Mouse (Mus musculus): ENCODE results near the gene Ezh1. TPM values are rescaled to one million over a fixed set of nuclear protein-coding genes. Genes with fewer than 3 reads are reported as not detected.
A peak's percentile ranks its signal among the peaks of the same experiment; 100 is the strongest.

Ezh1 gene
- polyA plus RNA-seq, 1 experiment from 2014 or later, result 30.7 TPM

DNA sequence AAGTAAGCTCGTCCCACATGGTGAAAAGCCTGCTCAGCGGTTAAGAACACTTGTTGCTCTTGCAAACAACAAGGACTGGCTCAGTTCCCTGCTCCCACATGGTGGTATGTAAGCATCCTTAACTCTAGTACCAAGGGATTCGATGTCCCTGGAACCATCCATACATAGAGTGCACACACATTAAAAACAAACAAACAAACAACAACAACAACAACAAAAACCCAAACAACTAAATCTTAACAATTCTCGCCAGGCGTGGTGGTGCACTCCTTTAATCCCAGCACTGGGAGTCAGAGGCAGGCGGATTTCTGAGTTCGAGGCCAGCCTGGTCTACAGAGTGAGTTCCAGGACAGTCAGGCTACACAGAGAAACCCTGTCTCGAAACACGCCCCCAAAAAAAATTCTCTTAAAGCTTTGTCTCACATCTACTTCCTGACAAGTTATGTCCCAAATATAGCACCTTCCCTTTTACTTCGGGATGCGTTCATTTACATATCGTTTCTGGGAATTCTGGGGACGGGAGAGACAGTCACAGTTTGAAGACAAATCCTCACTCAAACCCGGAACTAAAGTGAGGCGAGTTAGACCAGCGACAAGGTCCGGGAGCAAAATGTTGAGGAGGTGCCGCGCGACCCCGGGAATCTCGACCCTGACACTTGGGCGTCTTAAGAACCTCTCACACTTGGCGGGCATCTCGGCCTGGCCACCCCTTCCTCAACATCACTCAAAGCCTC lies 765 bp downstream of the Ezh1 start:
- Histone ChIP-seq H3K27ac (ENCODE audit: low read depth, low read length) (peak overlapping the region; percentile 39), H3K4me2 (ENCODE audit: low read depth, low read length) (peak overlapping the region; percentile 92), H3K9ac (replicated peaks; ENCODE audit: low read depth, low read length) (peak overlapping the region; percentile 76), H3K36me3 (ENCODE audit: control insufficient read depth, insufficient read depth, low read length) (no peaks in the 10 kb centered on the region), H3K9me3 (ENCODE audit: control insufficient read depth, low read length) (no peaks in the 10 kb centered on the region), H3K4me1 (ENCODE audit: control insufficient read depth, insufficient read depth, low read length) (peaks cover 4% of the 10 kb centered on the region; the same call in 1 of the 2 replicates), H3K4me3 (ENCODE audit: low read depth, low read length) (peak overlapping the region; percentile 82), H3K27me3 (ENCODE audit: control insufficient read depth, insufficient read depth, low read length) (no peaks in the 10 kb centered on the region)
- no peak for ATAC-seq (ENCODE audit: low read depth)
- 20% methylated on average over 25 of the region's 25 CpGs for WGBS

DNA sequence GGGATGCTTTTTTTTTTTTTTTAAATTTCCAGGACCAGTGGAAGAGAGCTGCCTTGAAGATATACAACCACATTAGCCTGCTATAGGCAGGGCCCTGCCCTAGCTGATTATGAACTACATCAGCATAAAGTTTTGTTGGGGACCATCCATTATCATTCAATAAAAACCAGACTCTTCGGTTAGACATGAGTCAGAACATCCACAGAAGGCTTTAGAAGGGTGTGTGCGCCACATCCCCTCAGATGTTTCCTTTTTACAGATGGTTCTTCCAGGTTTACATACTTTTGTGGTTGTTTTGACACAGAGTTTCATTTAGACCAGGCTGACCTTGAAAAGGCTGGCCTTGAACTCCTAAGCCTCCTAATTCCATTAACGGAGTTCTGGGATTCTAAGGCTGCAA lies 1.9 kb downstream of the Ezh1 start:
- Histone ChIP-seq H3K27me3 (ENCODE audit: control insufficient read depth, insufficient read depth, low read length) (no peaks in the 10 kb centered on the region), H3K4me1 (ENCODE audit: control insufficient read depth, insufficient read depth, low read length) (peaks cover 4% of the 10 kb centered on the region; the same call in 1 of the 2 replicates), H3K9ac (replicated peaks; ENCODE audit: low read depth, low read length) (no peak overlapping the region), H3K4me2 (ENCODE audit: low read depth, low read length) (no peak overlapping the region), H3K4me3 (ENCODE audit: low read depth, low read length) (no peak overlapping the region), H3K27ac (ENCODE audit: low read depth, low read length) (no peak overlapping the region), H3K36me3 (ENCODE audit: control insufficient read depth, insufficient read depth, low read length) (no peaks in the 10 kb centered on the region), H3K9me3 (ENCODE audit: control insufficient read depth, low read length) (no peaks in the 10 kb centered on the region)
- ATAC-seq (ENCODE audit: low read depth), result no peak
- WGBS, result 95% methylated on average over 3 of the region's 3 CpGs

DNA sequence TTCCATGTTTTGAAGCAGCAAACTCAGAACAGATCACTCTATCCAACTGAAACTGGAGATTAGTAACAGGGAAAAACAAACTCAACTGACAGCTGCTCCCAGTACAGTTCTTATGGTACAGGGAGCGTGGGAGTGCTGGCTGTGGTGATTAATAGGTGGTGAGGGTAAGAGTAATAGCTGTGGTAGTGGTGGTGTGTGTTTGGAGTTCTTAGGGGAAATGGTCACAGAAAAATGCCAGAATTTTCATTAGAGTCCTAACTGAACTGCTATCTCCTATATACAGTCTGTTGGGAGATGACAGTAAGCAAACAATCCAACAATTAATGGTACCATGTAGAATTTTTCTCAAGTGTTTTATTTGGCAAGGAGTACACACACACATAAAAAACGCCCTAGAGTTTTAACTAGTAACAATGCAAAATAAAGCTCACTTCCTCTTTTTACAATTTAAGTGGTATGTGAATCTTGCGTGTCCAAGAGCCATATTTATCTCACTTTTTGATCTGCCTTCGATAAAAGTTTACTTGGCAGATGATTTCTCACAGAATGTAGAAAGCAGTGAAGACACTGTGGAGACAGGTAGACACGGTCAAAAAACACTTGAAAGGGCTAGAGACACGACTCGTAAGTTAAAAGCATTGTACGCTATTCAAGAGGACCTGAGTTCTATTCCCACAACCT lies 4.8 kb downstream of the Ezh1 start:
- H3K4me2 ChIP-seq (ENCODE audit: low read depth, low read length), result no peak overlapping the region
- ATAC-seq (ENCODE audit: low read depth), result no peak
- H3K27me3 ChIP-seq (ENCODE audit: control insufficient read depth, insufficient read depth, low read length), result no peaks in the 10 kb centered on the region
- H3K36me3 ChIP-seq (ENCODE audit: control insufficient read depth, insufficient read depth, low read length), result no peaks in the 10 kb centered on the region
- no peak overlapping the region for H3K4me3 ChIP-seq (ENCODE audit: low read depth, low read length)
- no peak overlapping the region for H3K9ac ChIP-seq (replicated peaks; ENCODE audit: low read depth, low read length)
- no peak overlapping the region for H3K27ac ChIP-seq (ENCODE audit: low read depth, low read length)
- 86% methylated on average over 8 of the region's 8 CpGs for whole genome bisulfite sequencing
- peaks cover 4% of the 10 kb centered on the region; the same call in 1 of the 2 replicates for H3K4me1 ChIP-seq (ENCODE audit: control insufficient read depth, insufficient read depth, low read length)
- H3K9me3 ChIP-seq (ENCODE audit: control insufficient read depth, low read length), result no peaks in the 10 kb centered on the region

DNA sequence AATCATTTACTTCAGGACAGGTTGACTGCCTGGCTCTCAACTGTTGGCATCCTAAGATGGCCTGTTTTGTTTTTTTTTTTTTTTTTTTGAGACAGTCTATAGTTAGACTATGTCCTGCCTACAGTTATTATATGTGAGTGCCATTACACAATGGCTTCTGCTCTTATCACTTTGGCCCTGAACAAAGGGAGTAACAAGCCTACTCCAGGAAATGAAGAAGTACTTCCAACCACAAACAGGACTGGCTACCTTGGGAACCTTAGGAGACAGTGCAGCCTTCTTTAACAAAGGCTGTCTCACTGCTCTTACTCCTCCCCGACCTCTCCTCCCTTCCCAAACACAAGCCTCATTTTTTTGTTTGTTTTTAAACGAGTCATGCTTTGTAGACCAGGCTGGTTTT lies 5.4 kb downstream of the Ezh1 start:
- no peak overlapping the region for H3K9ac ChIP-seq (replicated peaks; ENCODE audit: low read depth, low read length)
- H3K27me3 ChIP-seq (ENCODE audit: control insufficient read depth, insufficient read depth, low read length), result no peaks in the 10 kb centered on the region
- WGBS, result 61% methylated on average over 2 of the region's 2 CpGs
- H3K4me3 ChIP-seq (ENCODE audit: low read depth, low read length), result no peak overlapping the region
- ATAC-seq (ENCODE audit: low read depth), result no peak
- H3K27ac ChIP-seq (ENCODE audit: low read depth, low read length), result no peak overlapping the region
- no peaks in the 10 kb centered on the region for H3K9me3 ChIP-seq (ENCODE audit: control insufficient read depth, low read length)
- H3K4me2 ChIP-seq (ENCODE audit: low read depth, low read length), result no peak overlapping the region
- peaks cover 4% of the 10 kb centered on the region; the same call in 1 of the 2 replicates for H3K4me1 ChIP-seq (ENCODE audit: control insufficient read depth, insufficient read depth, low read length)
- no peaks in the 10 kb centered on the region for H3K36me3 ChIP-seq (ENCODE audit: control insufficient read depth, insufficient read depth, low read length)

DNA sequence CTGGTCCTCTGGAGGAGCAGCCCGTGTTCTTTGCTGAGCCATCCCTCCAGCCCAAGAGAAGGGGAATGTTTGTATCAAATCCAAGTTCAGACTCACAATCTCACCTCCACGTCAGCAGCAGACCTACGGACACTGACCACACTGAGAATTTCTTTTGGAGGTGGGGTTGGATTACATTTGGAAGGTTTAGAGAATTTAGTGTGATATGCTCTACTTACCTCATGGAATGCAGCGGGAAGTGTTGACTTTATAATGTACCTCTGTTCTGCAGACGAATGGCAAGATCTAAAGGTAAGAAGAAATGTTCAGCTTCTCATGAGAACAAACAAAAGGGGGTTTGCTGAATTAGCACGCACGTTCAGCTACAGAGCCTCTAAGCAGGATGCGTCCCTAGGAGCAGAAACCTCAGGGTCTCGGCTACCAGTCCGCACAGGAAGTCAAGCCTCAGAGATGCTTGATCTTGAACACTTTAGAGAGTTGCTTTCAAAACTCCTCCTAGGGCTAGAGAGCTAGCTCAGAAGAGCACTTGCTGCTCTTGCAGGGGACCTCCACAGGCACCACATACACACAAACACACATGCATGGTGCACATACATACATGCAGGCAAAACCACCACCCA lies 7.7 kb downstream of the Ezh1 start:
- H3K27ac ChIP-seq (ENCODE audit: low read depth, low read length), result no peak overlapping the region
- WGBS, result 88% methylated on average over 10 of the region's 10 CpGs
- no peaks in the 10 kb centered on the region for H3K9me3 ChIP-seq (ENCODE audit: control insufficient read depth, low read length)
- H3K4me1 ChIP-seq (ENCODE audit: control insufficient read depth, insufficient read depth, low read length), result no peaks in the 10 kb centered on the region
- no peak overlapping the region for H3K4me3 ChIP-seq (ENCODE audit: low read depth, low read length)
- ATAC-seq (ENCODE audit: low read depth), result no peak
- no peaks in the 10 kb centered on the region for H3K27me3 ChIP-seq (ENCODE audit: control insufficient read depth, insufficient read depth, low read length)
- H3K9ac ChIP-seq (replicated peaks; ENCODE audit: low read depth, low read length), result no peak overlapping the region
- 0 out of 2 replicates have a peak, but pooled peaks cover 6% of the 10 kb centered on the region for H3K36me3 ChIP-seq (ENCODE audit: control insufficient read depth, insufficient read depth, low read length)
- H3K4me2 ChIP-seq (ENCODE audit: low read depth, low read length), result no peak overlapping the region

DNA sequence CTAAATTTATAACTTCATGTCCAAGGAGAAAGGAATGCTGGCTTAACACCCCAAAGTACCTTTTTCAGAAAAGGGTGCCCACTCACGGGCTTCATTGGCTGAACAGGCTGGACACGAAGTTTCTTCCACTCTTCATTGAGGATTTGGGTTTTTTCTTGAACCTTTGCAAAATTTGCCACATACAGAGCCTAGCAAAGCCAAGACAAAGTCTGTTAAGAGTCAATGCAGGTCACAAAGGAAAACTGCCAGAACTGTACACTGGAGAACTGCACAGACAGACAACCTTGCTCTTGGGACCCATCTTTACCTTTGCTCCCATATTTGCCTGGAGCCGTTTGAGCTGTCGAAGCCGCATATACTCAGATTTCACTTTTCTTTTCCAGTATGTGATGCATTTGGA lies 9.3 kb downstream of the Ezh1 start:
- Histone ChIP-seq H3K9me3 (ENCODE audit: control insufficient read depth, low read length) (no peaks in the 10 kb centered on the region), H3K4me2 (ENCODE audit: low read depth, low read length) (no peak overlapping the region), H3K27me3 (ENCODE audit: control insufficient read depth, insufficient read depth, low read length) (no peaks in the 10 kb centered on the region), H3K9ac (replicated peaks; ENCODE audit: low read depth, low read length) (no peak overlapping the region), H3K36me3 (ENCODE audit: control insufficient read depth, insufficient read depth, low read length) (0 out of 2 replicates have a peak, but pooled peaks cover 6% of the 10 kb centered on the region), H3K4me3 (ENCODE audit: low read depth, low read length) (no peak overlapping the region), H3K4me1 (ENCODE audit: control insufficient read depth, insufficient read depth, low read length) (no peaks in the 10 kb centered on the region), H3K27ac (ENCODE audit: low read depth, low read length) (no peak overlapping the region)
- no peak for ATAC-seq (ENCODE audit: low read depth)
- 92% methylated on average over 5 of the region's 5 CpGs for WGBS

DNA sequence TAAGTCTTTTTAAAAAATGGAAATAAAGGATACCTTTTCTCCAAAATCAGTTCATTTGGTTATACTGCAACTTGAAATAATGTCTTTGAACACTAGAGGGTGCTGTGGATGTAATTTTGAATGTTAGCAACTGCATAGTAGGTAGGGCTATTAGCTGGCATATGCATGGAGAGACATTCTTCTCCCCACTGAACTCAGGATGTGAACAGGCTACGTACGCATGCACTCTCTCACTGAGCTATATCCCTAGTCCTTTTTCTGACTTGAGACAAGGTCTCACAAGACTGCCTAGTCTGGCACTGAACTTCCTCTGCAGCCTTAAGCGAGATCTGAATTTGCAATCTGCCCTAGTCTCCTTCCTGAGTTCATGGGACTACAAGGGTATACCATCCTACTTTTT lies 14.3 kb downstream of the Ezh1 start:
- no peak for ATAC-seq (ENCODE audit: low read depth)
- Histone ChIP-seq H3K27ac (ENCODE audit: low read depth, low read length) (no peak overlapping the region), H3K36me3 (ENCODE audit: control insufficient read depth, insufficient read depth, low read length) (peaks cover 12% of the 10 kb centered on the region; the same call in 1 of the 2 replicates), H3K27me3 (ENCODE audit: control insufficient read depth, insufficient read depth, low read length) (no peaks in the 10 kb centered on the region), H3K4me3 (ENCODE audit: low read depth, low read length) (no peak overlapping the region), H3K4me2 (ENCODE audit: low read depth, low read length) (no peak overlapping the region), H3K4me1 (ENCODE audit: control insufficient read depth, insufficient read depth, low read length) (no peaks in the 10 kb centered on the region), H3K9me3 (ENCODE audit: control insufficient read depth, low read length) (no peaks in the 10 kb centered on the region), H3K9ac (replicated peaks; ENCODE audit: low read depth, low read length) (no peak overlapping the region)
- WGBS, result 43% methylated on average over 3 of the region's 3 CpGs

DNA sequence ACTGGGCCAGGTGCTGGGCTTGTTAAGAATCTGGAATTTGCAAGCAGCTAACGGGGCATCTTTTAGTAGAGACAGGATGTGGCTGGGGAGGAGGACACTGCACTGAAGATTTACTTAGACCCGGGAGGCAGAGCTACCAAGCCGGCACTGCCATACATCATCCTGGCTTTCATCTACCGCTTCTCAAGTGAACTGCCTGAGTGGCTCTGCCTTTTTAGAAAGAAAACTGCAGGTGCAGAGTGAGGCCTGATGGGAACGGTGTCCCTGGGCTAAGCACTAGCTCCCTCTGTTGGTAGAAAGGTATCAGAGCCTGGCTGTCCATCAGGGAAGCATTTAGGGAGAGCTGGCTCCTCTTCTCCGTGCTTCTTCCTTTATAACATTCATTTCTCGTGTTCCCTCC lies 25.3 kb downstream of the Ezh1 start:
- Histone ChIP-seq H3K27ac (ENCODE audit: low read depth, low read length) (no peak overlapping the region), H3K4me3 (ENCODE audit: low read depth, low read length) (no peak overlapping the region), H3K4me1 (ENCODE audit: control insufficient read depth, insufficient read depth, low read length) (no peaks in the 10 kb centered on the region), H3K36me3 (ENCODE audit: control insufficient read depth, insufficient read depth, low read length) (peaks cover 30% of the 10 kb centered on the region), H3K27me3 (ENCODE audit: control insufficient read depth, insufficient read depth, low read length) (no peaks in the 10 kb centered on the region), H3K9me3 (ENCODE audit: control insufficient read depth, low read length) (no peaks in the 10 kb centered on the region), H3K9ac (replicated peaks; ENCODE audit: low read depth, low read length) (no peak overlapping the region), H3K4me2 (ENCODE audit: low read depth, low read length) (no peak overlapping the region)
- no peak for ATAC-seq (ENCODE audit: low read depth)
- WGBS, result 17% methylated on average over 7 of the region's 7 CpGs

DNA sequence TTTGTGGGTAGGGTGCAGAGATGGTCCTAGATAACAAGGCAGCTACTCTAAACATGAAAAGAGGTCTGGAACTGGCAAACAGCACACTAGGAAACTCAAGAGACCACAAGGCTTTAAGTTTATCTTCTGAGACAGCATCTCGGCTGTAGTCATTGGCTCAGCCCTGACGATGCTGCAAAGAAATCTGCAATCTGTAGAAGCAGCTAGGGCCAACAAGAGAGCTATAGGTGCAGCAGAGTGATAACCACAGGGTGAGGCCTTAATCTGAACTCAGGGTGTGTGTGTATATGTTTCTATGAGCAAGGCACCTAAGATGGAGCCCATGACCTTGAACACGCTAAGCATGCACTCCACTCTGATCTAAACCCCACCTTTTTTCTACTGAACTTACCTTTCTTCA lies 26.7 kb downstream of the Ezh1 start:
- no peak for ATAC-seq (ENCODE audit: low read depth)
- no peak overlapping the region for H3K9ac ChIP-seq (replicated peaks; ENCODE audit: low read depth, low read length)
- 96% methylated on average over 3 of the region's 3 CpGs for WGBS
- no peaks in the 10 kb centered on the region for H3K4me1 ChIP-seq (ENCODE audit: control insufficient read depth, insufficient read depth, low read length)
- no peaks in the 10 kb centered on the region for H3K9me3 ChIP-seq (ENCODE audit: control insufficient read depth, low read length)
- no peak overlapping the region for H3K27ac ChIP-seq (ENCODE audit: low read depth, low read length)
- H3K4me2 ChIP-seq (ENCODE audit: low read depth, low read length), result no peak overlapping the region
- no peak overlapping the region for H3K4me3 ChIP-seq (ENCODE audit: low read depth, low read length)
- H3K36me3 ChIP-seq (ENCODE audit: control insufficient read depth, insufficient read depth, low read length), result peaks cover 27% of the 10 kb centered on the region
- no peaks in the 10 kb centered on the region for H3K27me3 ChIP-seq (ENCODE audit: control insufficient read depth, insufficient read depth, low read length)

All from neural tube, embryonic 14.5 days (tissue).